Mouse (Mus musculus): ENCODE data around the gene Tubg1.

DNA sequence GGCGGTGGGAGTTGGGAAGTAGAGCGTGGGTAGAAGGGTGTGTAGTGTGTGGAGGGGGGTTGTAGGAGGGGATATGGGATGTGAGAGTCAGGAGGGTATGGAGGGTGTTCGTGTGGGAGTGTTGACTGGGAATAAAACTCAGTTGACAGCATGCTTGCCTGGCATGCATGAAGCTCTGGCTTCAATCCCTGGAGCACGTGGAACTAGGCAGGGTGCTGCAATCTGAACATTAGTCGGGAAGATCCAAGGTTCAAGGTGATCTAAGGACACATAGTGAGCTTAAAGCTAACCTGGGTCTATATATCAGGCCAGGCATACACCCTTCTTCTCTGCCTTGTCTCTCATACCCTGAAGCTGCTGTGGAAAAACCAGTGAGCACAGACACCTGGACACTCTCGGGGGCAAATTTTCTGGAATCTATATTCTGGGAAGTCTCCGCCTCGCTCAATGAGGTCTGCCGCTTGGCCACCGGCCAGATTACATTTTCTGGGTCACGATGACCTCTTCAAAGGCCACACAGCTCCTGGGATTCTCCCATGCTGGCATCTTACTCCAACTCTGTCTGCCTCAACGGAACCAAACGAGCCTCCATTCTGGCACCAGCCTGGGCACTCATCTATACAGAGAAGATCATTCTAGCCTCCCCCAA lies 14.6 kb downstream of the Tubg1 start:
- TF ChIP-seq CTCF (IDR thresholded peaks at IDR 0.05; ENCODE audit: control insufficient read depth, insufficient read depth, insufficient replicate concordance, low read depth, low read length) (no peak), POLR2A (IDR thresholded peaks at IDR 0.05; ENCODE audit: control insufficient read depth, low read depth, low read length) (no peak)
